Mouse (Mus musculus) olfactory bulb, adult 2 months (tissue): ENCODE data around the gene Abcd4. TPM values are rescaled to one million over a fixed set of nuclear protein-coding genes. Genes with fewer than 3 reads are reported as not detected.

Experiments
- H3K27ac ChIP-seq: fragments of 200-500 bp; 2 replicates; pipeline ENCODE4 v1.5.1; 2012; ENCODE audit warnings: low read depth, low read length; ENCODE audit not compliant: insufficient read depth
- H3K4me1 ChIP-seq: fragments of 200-500 bp; 2 replicates; pipeline ENCODE4 v1.6.1; 2012; ENCODE audit warnings: low read length; ENCODE audit not compliant: control insufficient read depth, insufficient read depth
- H3K4me3 ChIP-seq: fragments of 200-500 bp; 2 replicates; pipeline ENCODE4 v1.5.1; 2012; ENCODE audit warnings: mild to moderate bottlenecking, low read depth, low read length, moderate library complexity; ENCODE audit not compliant: insufficient read depth
- CTCF ChIP-seq: fragments of 200-500 bp; IDR thresholded peaks from 2 replicates; pipeline ENCODE4 v1.5.1; 2012; ENCODE audit warnings: low read depth, mild to moderate bottlenecking, low read length, moderate library complexity; ENCODE audit not compliant: insufficient read depth
- POLR2A ChIP-seq: fragments of 200-500 bp; IDR thresholded peaks from 2 replicates; pipeline ENCODE4 v1.6.1; 2012; ENCODE audit warnings: mild to moderate bottlenecking, low read depth, low read length, moderate library complexity; ENCODE audit not compliant: insufficient read depth
- WGBS: fragments of 180-500 bp; shearing (Covaris S2); methylation state at CpG from one replicate; pipeline ENCODE4 v1.1.7; 2018; 5-methylcytosine and 5-hydroxymethylcytosine counted together
- polyA plus RNA-seq: library from polyadenylated mRNA; stranded (reverse); fragments of >200 nt; gene quantifications from 2 replicates; pipeline ENCODE4 v1.2.4, GENCODE M21; 2012; ENCODE audit warnings: low replicate concordance; ENCODE audit not compliant: missing spikeins, insufficient read depth, insufficient read length

Gene Abcd4
- polyA plus RNA-seq, 1 experiment = not detected

GRCm38 (mm10) chr12:84617663-84618062 lies 450 bp upstream of the Abcd4 start:
- peaks cover 15% of the 10 kb centered on the region for H3K4me1 ChIP-seq
- TF ChIP-seq CTCF = no peak
- TF ChIP-seq POLR2A = no peak
- H3K4me3 ChIP-seq = peak overlapping the region; percentile 47
- WGBS = 3% methylated on average over 10 of the region's 10 CpGs
- no peak overlapping the region for H3K27ac ChIP-seq

GRCm38 (mm10) chr12:84614524-84614923 lies 2.7 kb downstream of the Abcd4 start:
- H3K4me3 ChIP-seq = no peak overlapping the region
- TF ChIP-seq CTCF (no peak), POLR2A (no peak)
- 44% methylated on average over 7 of the region's 7 CpGs for whole genome bisulfite sequencing
- peaks cover 15% of the 10 kb centered on the region for H3K4me1 ChIP-seq
- no peak overlapping the region for H3K27ac ChIP-seq

GRCm38 (mm10) chr12:84614001-84614400 lies 3.2 kb downstream of the Abcd4 start:
- H3K27ac ChIP-seq = no peak overlapping the region
- TF ChIP-seq POLR2A (no peak), CTCF (no peak)
- WGBS = 87% methylated on average over 11 of the region's 11 CpGs
- H3K4me3 ChIP-seq = no peak overlapping the region
- peaks cover 15% of the 10 kb centered on the region for H3K4me1 ChIP-seq

- Histone ChIP-seq H3K27ac (no peak overlapping the region), H3K4me1 (peaks cover 11% of the 10 kb centered on the region), H3K4me3 (no peak overlapping the region)
- no peak for TF ChIP-seq CTCF
- TF ChIP-seq POLR2A = no peak
- WGBS = 82% methylated on average over 8 of the region's 8 CpGs
These were observed 4.7 kb downstream of the Abcd4 start for GRCm38 (mm10) chr12:84612518-84612917.

DNA sequence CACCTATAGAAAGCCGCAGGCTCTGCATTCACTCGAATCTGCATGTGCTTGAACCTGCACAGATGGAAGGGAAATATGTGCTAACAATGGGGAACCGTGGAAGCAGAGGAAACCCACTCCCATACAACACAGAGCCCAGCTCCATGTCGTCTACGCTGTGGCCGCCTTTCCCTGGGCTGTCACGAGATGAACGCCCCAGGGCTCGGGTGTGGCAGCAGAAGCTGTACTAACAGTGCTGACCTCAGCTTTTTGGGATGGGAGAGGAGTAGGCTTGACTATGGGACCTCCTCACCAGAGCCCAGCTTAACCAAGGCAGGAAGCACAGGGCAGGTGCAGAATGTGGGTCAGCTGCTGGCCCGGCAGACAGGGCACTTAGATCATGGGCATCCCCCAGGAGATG lies 5.5 kb downstream of the Abcd4 start:
- no peak for TF ChIP-seq CTCF
- no peak for TF ChIP-seq POLR2A
- Histone ChIP-seq H3K4me3 (no peak overlapping the region), H3K4me1 (peaks cover 11% of the 10 kb centered on the region), H3K27ac (no peak overlapping the region)
- 93% methylated on average over 10 of the region's 10 CpGs for WGBS

DNA sequence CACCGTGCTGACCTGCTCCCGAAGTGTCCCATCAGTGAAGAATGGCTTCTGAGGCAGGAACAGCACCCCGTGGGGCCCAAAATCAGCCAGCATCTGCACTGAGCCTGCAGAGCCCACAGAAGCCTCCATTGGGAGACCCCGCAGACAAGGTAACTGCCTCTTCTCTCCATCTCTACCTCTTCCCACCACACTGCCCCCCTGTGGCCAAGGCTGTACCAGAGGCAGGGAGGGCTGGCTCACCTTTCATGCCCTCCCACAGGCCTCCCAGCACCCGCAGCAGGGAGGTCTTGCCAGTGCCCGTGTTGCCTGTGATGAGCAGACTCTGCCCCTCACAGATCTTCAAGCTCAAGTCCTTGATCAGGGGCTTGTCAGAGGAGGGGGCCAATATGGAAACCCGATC lies 11.4 kb downstream of the Abcd4 start:
- H3K4me1 ChIP-seq = no peaks in the 10 kb centered on the region
- H3K27ac ChIP-seq = no peak overlapping the region
- H3K4me3 ChIP-seq = no peak overlapping the region
- WGBS = 80% methylated on average over 7 of the region's 7 CpGs
- TF ChIP-seq CTCF (peak; percentile 33; the same call in 1 of the 2 replicates), POLR2A (no peak)

DNA sequence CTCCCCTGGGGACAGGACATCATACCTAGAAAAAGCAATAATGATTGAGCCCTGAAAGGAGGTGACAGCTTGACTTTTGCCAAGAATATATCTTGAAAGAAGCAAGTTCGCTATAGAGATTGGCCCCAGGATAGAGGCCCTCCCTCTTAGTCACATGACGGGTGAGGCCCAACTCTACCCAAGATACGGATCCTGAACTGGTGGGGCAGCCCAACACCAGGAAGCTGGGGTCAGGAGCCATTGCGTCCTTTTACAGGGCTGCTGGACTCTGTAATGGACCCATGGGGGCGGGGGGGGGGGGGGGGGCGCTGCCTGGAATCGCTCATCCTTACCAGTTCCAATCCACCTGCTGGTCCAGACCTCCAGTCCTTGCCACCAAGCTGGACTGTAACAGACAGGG lies 13.2 kb downstream of the Abcd4 start:
- 94% methylated on average over 5 of the region's 7 CpGs for WGBS
- Histone ChIP-seq H3K27ac (no peak overlapping the region), H3K4me3 (no peak overlapping the region), H3K4me1 (no peaks in the 10 kb centered on the region)
- no peak for TF ChIP-seq POLR2A
- no peak for TF ChIP-seq CTCF

DNA sequence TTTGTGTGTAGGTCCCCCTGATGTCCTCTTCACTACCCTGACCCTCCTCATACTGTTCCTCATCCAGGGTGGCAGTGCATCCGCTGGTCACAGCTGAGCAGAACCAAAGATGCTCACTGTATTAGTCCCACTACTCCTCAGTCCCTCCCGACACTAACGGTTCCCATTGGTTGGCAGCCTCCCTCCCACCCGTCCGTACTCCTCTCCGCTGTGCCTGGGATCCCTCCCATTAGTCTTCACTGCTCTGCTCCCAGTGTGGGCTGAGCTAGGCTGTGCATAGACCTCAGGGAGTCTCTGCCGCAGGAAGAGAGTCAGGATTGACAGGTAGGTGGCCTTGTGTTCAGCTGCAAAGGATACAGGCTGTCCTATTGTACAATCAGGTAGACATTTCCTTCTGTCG lies 18.9 kb downstream of the Abcd4 start:
- Histone ChIP-seq H3K27ac (no peak overlapping the region), H3K4me3 (no peak overlapping the region), H3K4me1 (0 out of 2 replicates have a peak, but pooled peaks cover 2% of the 10 kb centered on the region)
- 23% methylated on average over 8 of the region's 8 CpGs for WGBS
- TF ChIP-seq POLR2A (no peak), CTCF (no peak)

GRCm38 (mm10) chr12:84589825-84590761 lies 27.1 kb downstream of the Abcd4 start:
- Histone ChIP-seq H3K4me1 (no peaks in the 10 kb centered on the region), H3K27ac (no peak overlapping the region), H3K4me3 (peak overlapping the region; percentile 61)
- WGBS = under 1% methylated on average over 54 of the region's 54 CpGs
- TF ChIP-seq CTCF = peak; percentile 100
- TF ChIP-seq POLR2A = no peak

GRCm38 (mm10) chr12:84581285-84581684 lies 35.9 kb downstream of the Abcd4 start:
- WGBS = 95% methylated on average over 2 of the region's 2 CpGs
- Histone ChIP-seq H3K4me1 (no peaks in the 10 kb centered on the region), H3K27ac (no peak overlapping the region)

More at GRCm38 (mm10) chr12:84581285-84581684, 35.9 kb downstream of the Abcd4 start:
- TF ChIP-seq CTCF = no peak
- H3K4me3 ChIP-seq = no peak overlapping the region
